Mouse (Mus musculus): Measurements from ENCODE around the gene Zfand6.

GRCm38 (mm10) chr7:84606293-84606749 is 83.4 kb downstream of the Zfand6 start, which contains the start of gene Fah:
- no peak for TF ChIP-seq MAX (IDR thresholded peaks at IDR 0.05)
- TF ChIP-seq CTCF (IDR thresholded peaks at IDR 0.05; ENCODE audit: control insufficient read depth, insufficient read depth, insufficient read length), result no peak
- no peak for TF ChIP-seq MYOG (IDR thresholded peaks at IDR 0.05; ENCODE audit: control insufficient read depth, extremely low read depth, insufficient read length)
